ENCODE assay signal across 20 mouse cellular contexts in genomic region chr2:163587506-163587905, GRCm38 (mm10). TPM values are rescaled to one million over a fixed set of nuclear protein-coding genes. Genes with fewer than 3 reads are reported as not detected.
DNase-seq lines count a peak whose midpoint lies in the region; ATAC-seq and TF ChIP-seq lines count a peak whose summit lies in the region.
"Had no signal": no experiment of that assay in that cellular context is flagged by ENCODE, and none has a peak within 500 bp of the region (broad histone marks: within the 10 kb centered on the region; RNA-seq: fewer than 3 reads in every experiment).

No protein-coding gene starts in this region.

- peak overlapping the region; percentile 15; the same call in 1 of the 2 replicates for H3K27ac ChIP-seq in liver, embryonic 13.5 days
- H3K27ac ChIP-seq in CH12.LX (ENCODE audit: insufficient read depth, low read depth): no peak overlapping the region
- no peak overlapping the region for H3K27ac ChIP-seq in intestine, postnatal 0 days (ENCODE audit: low read depth, low read length)
- H3K27ac ChIP-seq: hindbrain, embryonic 14.5 days; intestine, embryonic 15.5 days; limb, embryonic 13.5 days; midbrain, embryonic 15.5 days had no signal

- TF ChIP-seq RAD21 in CH12.LX (IDR thresholded peaks at IDR 0.05; ENCODE audit: low read depth, low read length): no peak

- TF ChIP-seq CTCF in CH12.LX (conservative IDR thresholded peaks at IDR 0.05 in 1 of 2, IDR thresholded peaks at IDR 0.05 in 1 of 2; ENCODE audit: low read depth in 2 of 2, low read length in 2 of 2): no peak
- no peak for TF ChIP-seq CTCF in intestine, postnatal 0 days (IDR thresholded peaks at IDR 0.05; ENCODE audit: low read depth)

- no peaks in the 10 kb centered on the region for H3K27me3 ChIP-seq in liver, embryonic 13.5 days
- H3K27me3 ChIP-seq in CH12.LX (replicated peaks) (no peaks in the 10 kb centered on the region), myocyte (ENCODE audit: control insufficient read depth, insufficient read depth, insufficient read length) (no peaks in the 10 kb centered on the region)
- H3K27me3 ChIP-seq in intestine, postnatal 0 days (replicated peaks; ENCODE audit: control insufficient read depth, insufficient read depth, low read length): no peaks in the 10 kb centered on the region
- H3K27me3 ChIP-seq: intestine, embryonic 15.5 days; limb, embryonic 13.5 days; midbrain, embryonic 15.5 days had no signal

- peak; percentile 79 for TF ChIP-seq EP300 in CH12.LX (IDR thresholded peaks at IDR 0.05; ENCODE audit: low read length)

- no peak for ATAC-seq in liver, embryonic 13.5 days (ENCODE audit: low read depth)
- ATAC-seq in common myeloid progenitor, adult 5-6 weeks (replicated peaks; ENCODE audit: low read depth, poor library complexity, severe bottlenecking): 0 out of 2 replicates have a peak, but pooled peaks have one; percentile 24
- no peak for ATAC-seq in intestine, postnatal 0 days
- ATAC-seq: intestine, embryonic 15.5 days; midbrain, embryonic 15.5 days had no signal

- no peak overlapping the region for H3K4me2 ChIP-seq in liver, embryonic 13.5 days
- H3K4me2 ChIP-seq in CH12.LX (ENCODE audit: insufficient read depth, low read depth, poor library complexity, severe bottlenecking) (no peak overlapping the region), myocyte (ENCODE audit: low read depth) (no peak overlapping the region)
- no peak overlapping the region for H3K4me2 ChIP-seq in intestine, postnatal 0 days (replicated peaks; ENCODE audit: low read depth)
- H3K4me2 ChIP-seq: hindbrain, embryonic 14.5 days; intestine, embryonic 15.5 days; limb, embryonic 13.5 days; midbrain, embryonic 15.5 days had no signal

- WGBS in liver, embryonic 13.5 days (ENCODE audit: insufficient replicate concordance): 58% methylated on average over 5 of the region's 5 CpGs
- 66% methylated on average over 5 of the region's 5 CpGs for WGBS in intestine, postnatal 0 days

- H3K9ac ChIP-seq in liver, embryonic 13.5 days: no peak overlapping the region
- no peak overlapping the region for H3K9ac ChIP-seq in CH12.LX (ENCODE audit: insufficient read depth, low read depth)
- H3K9ac ChIP-seq in intestine, postnatal 0 days (ENCODE audit: low read depth, low read length): no peak overlapping the region
- H3K9ac ChIP-seq: hindbrain, embryonic 14.5 days; intestine, embryonic 15.5 days; limb, embryonic 13.5 days; midbrain, embryonic 15.5 days had no signal

- H3K4me3 ChIP-seq in liver, embryonic 13.5 days (replicated peaks): no peak overlapping the region
- H3K4me3 ChIP-seq in CH12.LX (replicated peaks in 1 of 3; ENCODE audit: low read depth in 2 of 3, low read length in 2 of 3, poor library complexity in 1 of 3) (no peak overlapping the region), myocyte (no peak overlapping the region)
- no peak overlapping the region for H3K4me3 ChIP-seq in intestine, postnatal 0 days (ENCODE audit: low read depth, low read length)
- H3K4me3 ChIP-seq: intestine, embryonic 15.5 days; limb, embryonic 13.5 days; midbrain, embryonic 15.5 days had no signal

- H3K36me3 ChIP-seq in liver, embryonic 13.5 days: no peaks in the 10 kb centered on the region
- no peaks in the 10 kb centered on the region for H3K36me3 ChIP-seq in CH12.LX (replicated peaks in 1 of 2; ENCODE audit: control insufficient read depth in 1 of 2, insufficient read depth in 1 of 2, low read length in 1 of 2)
- H3K36me3 ChIP-seq in myocyte (ENCODE audit: control insufficient read depth, insufficient read depth): no peaks in the 10 kb centered on the region
- H3K36me3 ChIP-seq in intestine, postnatal 0 days (ENCODE audit: control insufficient read depth, insufficient read depth): no peaks in the 10 kb centered on the region
- H3K36me3 ChIP-seq: intestine, embryonic 15.5 days; limb, embryonic 13.5 days; midbrain, embryonic 15.5 days had no signal

- peaks cover 28% of the 10 kb centered on the region for H3K4me1 ChIP-seq in liver, embryonic 13.5 days (replicated peaks)
- H3K4me1 ChIP-seq in CH12.LX (ENCODE audit: control insufficient read depth in 1 of 2, insufficient read depth in 2 of 2): peaks cover 9 to 35% of the 10 kb centered on the region in 2 experiments
- H3K4me1 ChIP-seq in intestine, postnatal 0 days (replicated peaks; ENCODE audit: control insufficient read depth, insufficient read depth, low read length): peaks cover 11% of the 10 kb centered on the region
- H3K4me1 ChIP-seq: midbrain, embryonic 15.5 days had no signal

- no peak overlapping the region for H3ac ChIP-seq in myocyte (ENCODE audit: control insufficient read depth, insufficient read length)

- no peak for DNase-seq in liver, embryonic 13.5 days
- DNase-seq in liver (no peak), CH12.LX (ENCODE audit: extremely low read depth) (peak; percentile 60)
- DNase-seq in kidney, adult 8-10 months: no peak
- DNase-seq in thymus, postnatal 14 days: no peak
- DNase-seq: adrenal gland, postnatal 14 days; cerebellum, adult 11 months; cerebellum, adult 9-11 months; gastrocnemius, postnatal 10 days; heart, adult 18-20 months; heart, postnatal 36 days; kidney, postnatal 36 days; lung, postnatal 14 days had no signal

- dilution Hi-C loops in CH12.LX (cut with MboI; ENCODE audit: extremely low pct_ligation_motif_present, extremely low pct_unique_long_range_greater_than_20kb, low sequenced_read_pairs): no loop called here

- in situ Hi-C loops in CH12.LX (cut with MboI; ENCODE audit: low pct_ligation_motif_present, low pct_unique_long_range_greater_than_20kb, low sequenced_read_pairs): no loop called here

- no peak for TF ChIP-seq POLR2A in CH12.LX (IDR thresholded peaks at IDR 0.05; ENCODE audit: low read depth, low read length)
- TF ChIP-seq POLR2A in myocyte (IDR thresholded peaks at IDR 0.05; ENCODE audit: insufficient read length, low read depth): no peak

- no peaks in the 10 kb centered on the region for H3K9me3 ChIP-seq in liver, embryonic 13.5 days (replicated peaks)
- no peaks in the 10 kb centered on the region for H3K9me3 ChIP-seq in CH12.LX (replicated peaks; ENCODE audit: low read length)
- no peaks in the 10 kb centered on the region for H3K9me3 ChIP-seq in intestine, postnatal 0 days (ENCODE audit: control insufficient read depth)
- H3K9me3 ChIP-seq: intestine, embryonic 15.5 days; limb, embryonic 13.5 days; midbrain, embryonic 15.5 days had no signal

- H3K79me2 ChIP-seq in CH12.LX (replicated peaks; ENCODE audit: control insufficient read depth, extremely low read depth, insufficient read depth, poor library complexity, severe bottlenecking): no peaks in the 10 kb centered on the region
- H3K79me2 ChIP-seq in myocyte (ENCODE audit: control insufficient read depth, insufficient read depth): no peaks in the 10 kb centered on the region

TF ChIP-seq in CH12.LX, 34 proteins besides CTCF, POLR2A, EP300 and RAD21 (continues in another document):
- TF ChIP-seq SIN3A (IDR thresholded peaks at IDR 0.05; ENCODE audit: low read length) (0 out of 2 replicates have a peak, but pooled peaks have one; percentile 49), POLR2AphosphoS2 (IDR thresholded peaks at IDR 0.05; ENCODE audit: low read depth, low read length) (no peak), IRF4 (IDR thresholded peaks at IDR 0.05; ENCODE audit: low read depth, low read length) (peak; percentile 72), ELF1 (IDR thresholded peaks at IDR 0.05; ENCODE audit: low read depth, low read length) (no peak), ZMIZ1 (IDR thresholded peaks at IDR 0.05; ENCODE audit: low read depth, low read length) (no peak), JUND (conservative IDR thresholded peaks at IDR 0.05; ENCODE audit: low read depth, low read length) (peak; percentile 71), ZNF384 (IDR thresholded peaks at IDR 0.05; ENCODE audit: low read depth, low read length) (no peak), MEF2A (IDR thresholded peaks at IDR 0.05; ENCODE audit: borderline replicate concordance, low read depth, low read length) (peak; percentile 98), NELFE (IDR thresholded peaks at IDR 0.05; ENCODE audit: low read depth, low read length) (no peak), BHLHE40 (IDR thresholded peaks at IDR 0.05; ENCODE audit: low read depth, low read length) (peak; percentile 52; the same call in 1 of the 2 replicates), JUN (IDR thresholded peaks at IDR 0.05; ENCODE audit: insufficient read depth, low read depth, low read length) (peak; percentile 86)

TF ChIP-seq in myocyte, 11 proteins besides CTCF, POLR2A, EP300 and RAD21 (continues in another document):
- TF ChIP-seq SRF (IDR thresholded peaks at IDR 0.05; ENCODE audit: control insufficient read depth, insufficient read length, low read depth) (no peak), CEBPB (IDR thresholded peaks at IDR 0.05; ENCODE audit: insufficient read depth, poor library complexity, severe bottlenecking) (no peak), MYOD1 (IDR thresholded peaks at IDR 0.05; ENCODE audit: control insufficient read depth in 1 of 3, insufficient read length in 2 of 3, low read depth in 2 of 3) (peak in 2 of 3 experiments; percentile 91 to 92), E2F4 (IDR thresholded peaks at IDR 0.05; ENCODE audit: insufficient read depth) (no peak), REST (IDR thresholded peaks at IDR 0.05; ENCODE audit: insufficient read depth, insufficient read length) (no peak), USF1 (IDR thresholded peaks at IDR 0.05; ENCODE audit: low read depth) (no peak), TCF12 (IDR thresholded peaks at IDR 0.05; ENCODE audit: insufficient read depth, poor library complexity, severe bottlenecking) (peak; percentile 49), POLR2AphosphoS2 (IDR thresholded peaks at IDR 0.05; ENCODE audit: insufficient read length, low read depth) (no peak), TCF3 (IDR thresholded peaks at IDR 0.05; ENCODE audit: insufficient read length, low read depth) (peak; percentile 35), MYOG (IDR thresholded peaks at IDR 0.05; ENCODE audit: control insufficient read depth in 1 of 3, insufficient read depth in 1 of 3, insufficient read length in 2 of 3, low read depth in 2 of 3) (peak; percentile 46 to 91 (median 86))

RNA-seq across cellular contexts. Expression of gene Ttpal, which starts 14.6 kb away (rescaled TPM):
- 13.9 and 15.9 TPM in 2 replicates for polyA plus RNA-seq in liver, embryonic 13.5 days (2015; fragmentation: Nextera tagmentation; extraction: Ambion mirVana)
- total RNA-seq in CH12.LX (2012; rRNA removed) (25.7 and 26.2 TPM in 2 replicates), CH12.LX (2014; rRNA removed) (32.5 and 38.9 TPM in 2 replicates)
- polyA plus RNA-seq in CH12.LX (2012; ENCODE audit: insufficient read length, low read depth) (17.3 and 21.9 TPM in 2 replicates), myocyte (2012; fragmentation: generic; extraction: Trizol) (20.2 TPM)
- 7.7 and 10.6 TPM in 2 replicates for total RNA-seq in common myeloid progenitor, adult 5-6 weeks (2017)
- 10.4 and 10.9 TPM in 2 replicates for polyA plus RNA-seq in intestine, postnatal 0 days (2015; fragmentation: Nextera tagmentation; extraction: Ambion mirVana)

RNA-seq across cellular contexts. Expression of gene Serinc3, which starts 57.4 kb away (rescaled TPM):
- polyA plus RNA-seq in liver, embryonic 13.5 days (2015; fragmentation: Nextera tagmentation; extraction: Ambion mirVana): 112 and 130 TPM in 2 replicates
- 345 and 358 TPM in 2 replicates for total RNA-seq in CH12.LX (2012; rRNA removed)
- 411 and 467 TPM in 2 replicates for total RNA-seq in CH12.LX (2014; rRNA removed)
- polyA plus RNA-seq in CH12.LX (2012; ENCODE audit: insufficient read length, low read depth): 493 and 611 TPM in 2 replicates
- 646 and 682 TPM in 2 replicates for total RNA-seq in common myeloid progenitor, adult 5-6 weeks (2017)
- 88.9 TPM for polyA plus RNA-seq in myocyte (2012; fragmentation: generic; extraction: Trizol)
- polyA plus RNA-seq in intestine, postnatal 0 days (2015; fragmentation: Nextera tagmentation; extraction: Ambion mirVana): 61.3 and 68.5 TPM in 2 replicates
